Mouse (Mus musculus): ENCODE measurements around the gene Pias4. TPM values are rescaled to one million over a fixed set of nuclear protein-coding genes. Genes with fewer than 3 reads are reported as not detected.

The Pias4 gene
- polyA plus RNA-seq, 1 experiment from 2014 or later, result 62.1 TPM

DNA sequence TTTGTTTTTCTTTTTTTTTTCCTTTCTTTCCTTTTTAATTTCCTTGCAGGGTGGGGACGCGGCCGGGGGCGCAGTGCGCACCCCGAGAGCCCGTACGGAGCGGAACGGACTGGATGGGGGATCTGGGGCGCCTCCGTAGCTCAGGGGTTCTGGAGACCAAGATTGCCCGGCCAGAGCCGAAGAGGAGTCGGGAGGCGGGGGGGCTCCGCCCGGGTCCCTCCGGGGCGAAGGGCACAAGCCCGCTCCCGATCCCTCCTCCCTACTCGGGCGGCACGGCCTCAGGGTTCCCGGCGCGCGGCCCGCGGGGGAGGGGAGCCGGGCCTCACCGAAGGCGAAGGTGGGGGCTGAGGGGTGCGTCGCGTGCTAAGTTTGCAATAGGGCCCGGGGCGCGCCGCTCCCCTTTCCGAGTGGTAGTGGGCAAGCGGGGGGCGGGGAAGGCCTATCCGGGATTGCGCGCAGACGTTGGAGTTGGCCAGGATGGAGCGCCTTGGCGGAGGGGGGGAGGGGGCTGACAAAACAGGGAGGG lies 31.0 kb downstream of the Pias4 start:
- Histone ChIP-seq H3K4me2 (peak overlapping the region; percentile 100), H3K9me3 (no peaks in the 10 kb centered on the region), H3K4me3 (replicated peaks) (peak overlapping the region; percentile 84), H3K27ac (peak overlapping the region; percentile 99), H3K36me3 (peaks cover 4% of the 10 kb centered on the region; the same call in 1 of the 2 replicates), H3K4me1 (replicated peaks) (peaks cover 57% of the 10 kb centered on the region), H3K27me3 (peaks cover 39% of the 10 kb centered on the region), H3K9ac (replicated peaks) (peak overlapping the region; percentile 90)
- WGBS, result under 1% methylated on average over 49 of the region's 50 CpGs
- peak; percentile 58 for ATAC-seq (ENCODE audit: insufficient number of reproducible peaks, insufficient read depth, low FRiP score, low TSS enrichment, low read depth)

DNA sequence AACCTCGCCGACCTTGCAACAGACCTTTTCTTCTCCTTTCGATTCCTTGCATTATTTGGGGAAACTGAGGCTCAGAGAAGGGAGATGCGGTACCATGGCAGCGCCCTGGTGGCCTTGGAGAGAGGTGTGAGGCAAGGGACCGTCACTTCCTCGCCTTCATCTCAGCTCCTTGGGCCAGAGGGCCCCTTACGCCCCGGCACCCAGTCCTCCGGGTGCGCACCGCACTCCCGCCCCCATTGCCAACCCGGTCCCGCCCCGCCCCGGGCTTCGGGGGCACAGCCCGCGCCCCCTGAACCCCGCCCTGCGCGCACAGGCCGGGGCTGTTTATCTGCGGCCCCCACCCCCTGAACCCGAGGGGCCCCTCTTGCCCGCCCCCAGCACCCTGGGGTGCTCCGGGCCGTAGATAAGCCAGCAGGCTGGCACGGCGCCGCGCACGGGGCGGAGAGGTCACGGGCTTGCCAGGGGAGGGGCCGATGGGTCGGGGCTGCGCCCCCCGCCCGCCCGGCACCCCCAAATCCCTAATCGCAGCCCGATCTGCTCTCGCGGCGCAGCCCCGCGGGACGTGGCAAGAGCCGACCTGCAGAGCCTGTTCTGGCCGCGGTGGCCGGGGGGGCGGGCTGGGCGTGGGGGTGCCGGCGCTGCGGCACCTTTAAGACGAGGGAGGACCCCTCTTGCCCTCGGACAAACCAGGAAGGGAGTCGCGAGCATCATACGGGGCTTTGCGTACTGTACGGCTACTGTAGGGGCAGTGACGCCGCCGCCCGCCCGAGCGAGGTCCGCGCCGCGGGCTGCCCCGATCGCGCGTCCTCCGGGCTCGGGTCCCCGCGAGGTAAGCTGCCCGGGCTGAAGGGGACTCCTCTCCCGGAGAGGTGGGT lies 31.7 kb downstream of the Pias4 start:
- Histone ChIP-seq H3K36me3 (no peaks in the 10 kb centered on the region), H3K9me3 (no peaks in the 10 kb centered on the region), H3K27me3 (peaks cover 41% of the 10 kb centered on the region), H3K4me2 (peak overlapping the region; percentile 100), H3K9ac (replicated peaks) (peak overlapping the region; percentile 90), H3K4me1 (replicated peaks) (peaks cover 50% of the 10 kb centered on the region), H3K4me3 (replicated peaks) (peak overlapping the region; percentile 84), H3K27ac (peak overlapping the region; percentile 99)
- ATAC-seq (ENCODE audit: insufficient number of reproducible peaks, insufficient read depth, low FRiP score, low TSS enrichment, low read depth), result peak; percentile 2; the same call in 1 of the 2 replicates
- under 1% methylated on average over 79 of the region's 86 CpGs for WGBS

DNA sequence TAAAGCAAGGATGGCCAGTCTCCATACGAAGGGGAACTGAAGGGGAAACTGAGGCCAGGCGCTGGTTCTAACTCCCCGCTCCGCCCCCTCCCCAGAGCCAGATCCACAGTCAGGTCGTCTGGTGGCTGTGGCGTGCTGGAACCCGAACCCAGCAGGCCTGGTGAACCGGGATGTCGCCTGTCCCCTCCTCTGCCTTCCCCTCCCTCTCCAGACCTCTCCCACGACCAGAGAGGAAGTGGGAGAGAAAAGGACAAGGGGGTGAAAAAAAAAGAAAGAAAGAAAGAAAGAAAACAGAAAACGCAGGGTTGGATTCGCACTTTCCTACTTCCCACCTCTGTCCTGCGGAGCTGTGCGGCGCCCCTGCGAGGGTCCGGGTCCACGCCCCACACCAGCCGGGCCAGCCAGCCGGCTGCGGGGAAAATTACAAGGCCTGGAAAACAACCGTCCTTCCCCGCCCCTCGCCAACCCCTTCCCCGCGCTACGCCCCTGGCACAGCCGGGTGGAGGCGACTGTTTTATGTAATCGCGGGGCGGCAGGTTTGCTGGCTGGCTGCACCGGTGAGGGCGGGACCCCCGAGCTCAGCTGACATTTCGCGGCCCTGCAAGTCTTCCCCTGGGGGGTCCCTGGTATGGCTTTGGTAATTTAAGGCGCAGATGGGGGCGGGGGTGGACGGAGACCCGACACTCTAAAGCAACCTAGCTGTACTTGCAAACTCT lies 32.6 kb downstream of the Pias4 start, which contains the start of gene Zbtb7a:
Gene Zbtb7a, plus strand, starts transcription at position 255 of the 716 bp plus-strand sequence.
- Histone ChIP-seq H3K4me1 (replicated peaks) (peaks cover 40% of the 10 kb centered on the region), H3K9ac (replicated peaks) (peak within 1 kb of the TSS; percentile 90), H3K27ac (peak within 1 kb of the TSS; percentile 99), H3K9me3 (no peaks in the 10 kb centered on the region), H3K36me3 (no peaks in the 10 kb centered on the region), H3K27me3 (peaks cover 42% of the 10 kb centered on the region), H3K4me3 (replicated peaks) (peak within 1 kb of the TSS; percentile 84), H3K4me2 (peak within 1 kb of the TSS; percentile 100)
- no peak for ATAC-seq (ENCODE audit: insufficient number of reproducible peaks, insufficient read depth, low FRiP score, low TSS enrichment, low read depth)
- 2% methylated on average over 41 of the region's 41 CpGs for WGBS

GRCm38 (mm10) chr10:81134181-81134587 lies 33.5 kb downstream of the Pias4 start:
- Histone ChIP-seq H3K36me3 (no peaks in the 10 kb centered on the region), H3K9ac (replicated peaks) (no peak overlapping the region), H3K27ac (no peak overlapping the region), H3K4me1 (replicated peaks) (peaks cover 39% of the 10 kb centered on the region), H3K4me2 (0 out of 2 replicates have a peak overlapping the region, but pooled peaks have one; percentile 15), H3K4me3 (replicated peaks) (peak overlapping the region; percentile 18), H3K27me3 (peaks cover 49% of the 10 kb centered on the region), H3K9me3 (no peaks in the 10 kb centered on the region)
- ATAC-seq (ENCODE audit: insufficient number of reproducible peaks, insufficient read depth, low FRiP score, low TSS enrichment, low read depth), result no peak
- 3% methylated on average over 16 of the region's 16 CpGs for WGBS

- ATAC-seq (ENCODE audit: insufficient number of reproducible peaks, insufficient read depth, low FRiP score, low TSS enrichment, low read depth), result no peak
- H3K27ac ChIP-seq, result no peak overlapping the region
- no peak overlapping the region for H3K4me3 ChIP-seq (replicated peaks)
- 87% methylated on average over 11 of the region's 11 CpGs for WGBS
- H3K4me2 ChIP-seq, result no peak overlapping the region
- H3K36me3 ChIP-seq, result peaks cover 65% of the 10 kb centered on the region
- H3K4me1 ChIP-seq (replicated peaks), result peaks cover 9% of the 10 kb centered on the region
- peaks cover 14% of the 10 kb centered on the region; the same call in 1 of the 2 replicates for H3K27me3 ChIP-seq
- no peak overlapping the region for H3K9ac ChIP-seq (replicated peaks)
- no peaks in the 10 kb centered on the region for H3K9me3 ChIP-seq
Observed at GRCm38 (mm10) chr10:81123500-81123899, 44.2 kb downstream of the Pias4 start.

GRCm38 (mm10) chr10:81122889-81123288 lies 44.8 kb downstream of the Pias4 start:
- Histone ChIP-seq H3K4me3 (replicated peaks) (no peak overlapping the region), H3K36me3 (peaks cover 71% of the 10 kb centered on the region), H3K9ac (replicated peaks) (no peak overlapping the region), H3K4me1 (replicated peaks) (peaks cover 5% of the 10 kb centered on the region; the same call in 1 of the 2 replicates), H3K27ac (no peak overlapping the region), H3K27me3 (peaks cover 8% of the 10 kb centered on the region; the same call in 1 of the 2 replicates), H3K9me3 (no peaks in the 10 kb centered on the region), H3K4me2 (no peak overlapping the region)
- 82% methylated on average over 2 of the region's 2 CpGs for WGBS
- ATAC-seq (ENCODE audit: insufficient number of reproducible peaks, insufficient read depth, low FRiP score, low TSS enrichment, low read depth), result no peak

GRCm38 (mm10) chr10:81120650-81121049 lies 47.1 kb downstream of the Pias4 start:
- H3K4me3 ChIP-seq (replicated peaks), result no peak overlapping the region
- H3K4me1 ChIP-seq (replicated peaks), result no peaks in the 10 kb centered on the region
- H3K9me3 ChIP-seq, result no peaks in the 10 kb centered on the region
- WGBS, result 81% methylated on average over 7 of the region's 7 CpGs
- ATAC-seq (ENCODE audit: insufficient number of reproducible peaks, insufficient read depth, low FRiP score, low TSS enrichment, low read depth), result no peak
- H3K9ac ChIP-seq (replicated peaks), result 0 out of 2 replicates have a peak overlapping the region, but pooled peaks have one; percentile 37
- H3K4me2 ChIP-seq, result no peak overlapping the region
- H3K27ac ChIP-seq, result no peak overlapping the region
- peaks cover 91% of the 10 kb centered on the region for H3K36me3 ChIP-seq
- H3K27me3 ChIP-seq, result no peaks in the 10 kb centered on the region

- ATAC-seq (ENCODE audit: insufficient number of reproducible peaks, insufficient read depth, low FRiP score, low TSS enrichment, low read depth), result no peak
- WGBS, result 94% methylated on average over 10 of the region's 10 CpGs
Observed at GRCm38 (mm10) chr10:81119625-81120024, 48.1 kb downstream of the Pias4 start.

GRCm38 (mm10) chr10:81112946-81113345 lies 54.8 kb downstream of the Pias4 start:
- H3K36me3 ChIP-seq, result peaks cover 95% of the 10 kb centered on the region
- no peak overlapping the region for H3K4me3 ChIP-seq (replicated peaks)
- H3K4me2 ChIP-seq, result no peak overlapping the region
- no peak overlapping the region for H3K27ac ChIP-seq
- ATAC-seq (ENCODE audit: insufficient number of reproducible peaks, insufficient read depth, low FRiP score, low TSS enrichment, low read depth), result no peak
- H3K9ac ChIP-seq (replicated peaks), result no peak overlapping the region
- H3K4me1 ChIP-seq (replicated peaks), result no peaks in the 10 kb centered on the region
- H3K9me3 ChIP-seq, result no peaks in the 10 kb centered on the region
- WGBS, result 91% methylated on average over 6 of the region's 6 CpGs
- no peaks in the 10 kb centered on the region for H3K27me3 ChIP-seq

More at GRCm38 (mm10) chr10:81119625-81120024, 48.1 kb downstream of the Pias4 start:
- no peak overlapping the region for H3K27ac ChIP-seq
- no peak overlapping the region for H3K9ac ChIP-seq (replicated peaks)
- no peaks in the 10 kb centered on the region for H3K9me3 ChIP-seq
- no peak overlapping the region for H3K4me3 ChIP-seq (replicated peaks)
- no peaks in the 10 kb centered on the region for H3K27me3 ChIP-seq
- peaks cover 98% of the 10 kb centered on the region for H3K36me3 ChIP-seq
- H3K4me1 ChIP-seq (replicated peaks), result no peaks in the 10 kb centered on the region
- H3K4me2 ChIP-seq, result no peak overlapping the region

DNA sequence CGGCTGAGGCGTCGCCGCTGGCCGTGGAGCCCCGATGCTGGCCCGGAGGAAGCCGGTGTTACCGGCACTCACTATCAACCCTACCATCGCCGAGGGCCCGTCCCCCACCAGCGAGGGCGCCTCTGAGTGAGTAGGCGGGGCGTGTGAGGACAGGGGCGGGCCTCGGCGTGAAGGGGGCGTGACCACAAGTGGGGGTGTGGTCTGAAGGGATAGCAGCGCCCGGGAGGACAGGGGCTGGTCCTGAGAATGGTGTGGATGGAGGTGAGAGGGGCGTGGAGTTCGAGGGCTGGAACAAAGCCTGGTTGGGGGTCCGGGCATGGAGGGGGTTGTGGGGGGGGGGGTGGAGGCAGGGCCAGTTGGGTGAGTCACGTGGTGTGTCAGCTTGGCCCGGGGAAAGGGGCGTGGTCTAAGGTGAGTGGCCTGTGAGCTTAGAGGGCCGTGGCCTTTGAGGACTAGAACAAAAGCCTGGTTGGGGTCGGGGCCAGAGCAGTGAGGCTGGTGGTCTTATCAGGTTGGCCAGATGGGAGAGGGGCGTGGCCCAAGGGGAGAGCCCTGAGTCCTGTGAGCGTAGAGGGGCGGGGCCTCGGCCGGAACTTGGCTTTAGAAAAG lies 61.5 kb downstream of the Pias4 start:
- no peaks in the 10 kb centered on the region for H3K27me3 ChIP-seq
- H3K27ac ChIP-seq, result peak overlapping the region; percentile 99
- peak; percentile 82 for ATAC-seq (ENCODE audit: insufficient number of reproducible peaks, insufficient read depth, low FRiP score, low TSS enrichment, low read depth)
- H3K36me3 ChIP-seq, result peaks cover 37% of the 10 kb centered on the region
- peak overlapping the region; percentile 95 for H3K9ac ChIP-seq (replicated peaks)
- peaks cover 21% of the 10 kb centered on the region for H3K4me1 ChIP-seq (replicated peaks)
- peak overlapping the region; percentile 94 for H3K4me3 ChIP-seq (replicated peaks)
- WGBS, result 2% methylated on average over 35 of the region's 35 CpGs
- peak overlapping the region; percentile 63 for H3K4me2 ChIP-seq
- H3K9me3 ChIP-seq, result no peaks in the 10 kb centered on the region

Measured in limb, embryonic 12.5 days (tissue).